Mouse (Mus musculus) frontal cortex, postnatal 25 days (tissue): Measurements from ENCODE around the gene Arf3.
"Not testable (repeated sequence)": the region's sequence is repeated elsewhere in the genome, so short reads cannot be mapped to it uniquely, and the experiment has no call there.

Experiments used
- DNase-seq, 2 experiments: peaks; one replicate each; pipeline ENCODE4 v3.0.0; 2022; ENCODE audit warnings: low spot score in 2 of 2

The Arf3 gene

DNA sequence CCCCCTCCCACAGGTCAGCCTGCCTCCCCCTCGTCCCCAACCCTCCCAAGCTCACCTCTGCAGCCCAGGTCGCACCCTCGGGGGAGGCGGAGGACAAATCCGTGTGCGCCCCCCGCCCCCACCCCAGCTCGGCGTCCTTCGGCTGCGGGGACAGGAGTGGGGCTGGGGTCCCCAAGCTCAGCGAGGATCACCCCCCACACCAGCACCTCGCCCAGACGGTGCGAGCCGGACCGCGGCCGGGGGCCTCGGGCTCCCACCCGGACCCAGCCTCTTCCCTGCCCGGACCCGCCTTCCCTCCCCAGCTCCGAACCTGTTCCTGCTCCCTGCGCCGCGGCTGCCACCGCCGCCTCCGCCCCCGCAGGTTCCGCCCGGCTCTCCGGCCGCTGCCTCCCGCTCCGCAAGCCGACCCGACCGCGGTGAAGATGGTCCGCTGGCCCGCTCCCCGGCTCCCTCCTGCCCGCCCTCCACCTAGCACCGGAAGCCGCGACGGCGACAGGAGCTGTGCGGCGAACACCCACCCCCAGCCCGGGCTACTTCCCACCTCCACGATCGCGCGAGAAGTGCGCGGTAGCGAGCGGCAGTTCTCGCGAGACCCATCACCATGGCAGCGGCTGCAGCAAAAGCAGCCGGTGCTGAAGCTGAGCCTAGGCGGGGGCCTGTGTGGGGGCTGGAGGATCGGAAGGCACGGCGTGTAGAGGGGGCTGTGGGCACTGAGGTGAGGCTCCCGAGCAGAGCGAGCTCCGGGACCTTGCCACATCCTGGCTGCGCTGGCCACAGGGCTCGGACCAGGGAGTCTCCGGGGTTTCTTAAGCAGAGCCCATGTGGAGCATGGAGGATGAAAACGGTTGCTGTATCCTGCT, at the start of gene Arf3:
Arf3 (minus strand) TSS at position 545 of the 860 bp plus-strand sequence.
- DNase-seq: peak; percentile 94 to 96

DNA sequence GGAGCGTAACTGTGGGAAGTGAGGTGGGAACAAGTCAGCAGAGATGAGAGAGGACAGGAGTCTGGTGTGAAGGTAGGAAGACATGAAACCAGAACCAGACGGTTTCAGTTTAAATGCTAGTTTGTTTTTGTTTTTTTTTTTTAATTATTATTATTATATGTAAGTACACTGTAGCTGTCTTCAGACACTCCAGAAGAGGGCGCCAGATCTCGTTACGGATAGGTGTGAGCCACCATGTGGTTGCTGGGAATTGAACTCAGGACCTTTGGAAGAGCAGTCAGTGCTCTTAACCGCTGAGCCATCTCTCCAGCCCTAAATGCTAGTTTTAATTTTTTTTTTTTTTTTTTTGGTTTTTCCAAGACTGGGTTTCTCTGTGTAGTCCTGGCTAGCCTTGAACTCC, 47.2 kb upstream of the Arf3 start:
- not testable (repeated sequence) for DNase-seq

- no peak for DNase-seq
Observed at GRCm38 (mm10) chr15:98809390-98809789, 46.4 kb upstream of the Arf3 start, which contains the start of gene Ddn. TSS of gene Ddn (minus strand) at chr15:98809490.

- peak; percentile 42 to 68 for DNase-seq
Observed at GRCm38 (mm10) chr15:98808651-98809134, 45.7 kb upstream of the Arf3 start.

DNA sequence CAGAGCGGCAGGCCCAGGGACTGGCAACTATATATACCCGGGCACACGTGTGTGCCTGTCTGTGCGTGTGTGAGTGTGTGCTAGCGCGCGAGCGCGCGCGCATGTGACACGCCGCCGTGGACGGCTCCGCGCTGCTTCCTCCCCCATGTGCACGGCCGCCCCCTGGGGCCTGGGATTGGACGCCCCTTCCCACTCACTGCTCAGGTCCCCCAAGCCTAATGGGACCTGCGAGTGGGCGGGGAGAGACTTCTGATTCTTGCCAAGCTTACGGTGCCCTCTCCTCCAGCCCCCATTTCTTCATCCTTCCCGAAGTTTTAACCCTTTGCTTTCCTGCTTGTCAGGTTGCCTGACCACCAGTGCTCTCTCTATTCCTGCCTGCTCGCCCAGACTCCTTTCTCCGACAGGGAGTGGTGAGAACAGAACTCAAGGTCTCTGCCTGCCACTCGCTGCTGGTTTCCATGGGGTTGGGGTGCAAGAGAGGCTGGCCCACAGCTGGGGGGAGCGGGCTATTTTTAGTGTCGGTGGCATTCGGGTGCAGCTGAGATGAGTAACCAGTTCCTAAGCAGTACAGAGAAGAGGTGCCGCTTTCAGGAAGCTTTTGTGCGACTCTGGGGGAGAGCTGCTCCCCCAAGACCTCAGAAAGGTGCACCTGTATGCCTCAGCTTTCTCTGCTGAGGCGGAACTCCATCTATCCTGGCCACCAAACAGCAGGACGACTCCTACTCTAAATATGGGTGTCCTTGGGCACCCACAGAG, 45.1 kb upstream of the Arf3 start:
- peak; percentile 68 to 71 for DNase-seq

- DNase-seq: no peak
Observed at GRCm38 (mm10) chr15:98806809-98807770, 44.1 kb upstream of the Arf3 start.

GRCm38 (mm10) chr15:98806071-98806808, 43.2 kb upstream of the Arf3 start:
- no peak for DNase-seq

- DNase-seq: peak; percentile 60 to 66
Observed at GRCm38 (mm10) chr15:98805324-98806040, 42.5 kb upstream of the Arf3 start.

DNA sequence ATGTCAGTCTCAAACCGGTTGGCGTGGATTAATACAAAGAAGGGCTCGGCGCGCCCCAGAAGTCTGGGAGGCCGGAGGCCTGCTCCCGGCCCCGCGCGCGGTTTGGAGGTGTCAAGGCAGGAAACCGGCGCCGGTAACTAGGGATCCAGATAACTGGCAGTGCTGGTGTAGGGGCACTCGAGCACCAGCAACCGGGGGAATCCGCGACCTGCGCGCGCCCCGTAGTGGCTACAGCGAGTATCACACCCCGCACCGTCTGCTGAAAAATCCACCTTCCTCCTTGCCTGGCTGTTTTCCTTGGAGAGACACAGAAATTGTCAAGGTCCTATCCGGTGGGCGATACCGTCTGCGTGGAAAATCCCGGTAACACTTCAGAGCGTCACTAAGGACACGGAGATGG, 41.0 kb upstream of the Arf3 start:
- DNase-seq: peak; percentile 89 to 94

DNA sequence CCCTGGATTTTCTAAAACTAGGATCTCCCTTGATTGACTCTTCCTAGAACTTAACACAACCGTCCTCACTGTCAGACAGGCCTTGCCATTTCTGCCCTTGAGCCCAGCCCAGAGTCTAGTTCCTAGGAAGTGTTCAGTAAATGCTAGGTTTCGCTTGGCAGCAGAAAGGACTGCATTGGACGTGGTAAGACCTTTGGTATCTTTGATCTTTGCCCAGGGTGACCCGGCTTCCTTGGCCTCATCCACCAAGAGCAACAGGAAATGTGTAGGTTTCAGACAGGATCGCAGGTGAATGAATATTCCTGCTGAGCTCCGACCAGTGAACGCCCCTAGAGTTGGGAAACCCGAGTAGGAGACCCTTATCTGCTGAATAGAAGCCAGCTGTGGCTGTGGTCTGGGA, 39.9 kb upstream of the Arf3 start:
- no peak for DNase-seq

GRCm38 (mm10) chr15:98799396-98799795, 36.4 kb upstream of the Arf3 start:
- peak; percentile 71 to 79 for DNase-seq

DNA sequence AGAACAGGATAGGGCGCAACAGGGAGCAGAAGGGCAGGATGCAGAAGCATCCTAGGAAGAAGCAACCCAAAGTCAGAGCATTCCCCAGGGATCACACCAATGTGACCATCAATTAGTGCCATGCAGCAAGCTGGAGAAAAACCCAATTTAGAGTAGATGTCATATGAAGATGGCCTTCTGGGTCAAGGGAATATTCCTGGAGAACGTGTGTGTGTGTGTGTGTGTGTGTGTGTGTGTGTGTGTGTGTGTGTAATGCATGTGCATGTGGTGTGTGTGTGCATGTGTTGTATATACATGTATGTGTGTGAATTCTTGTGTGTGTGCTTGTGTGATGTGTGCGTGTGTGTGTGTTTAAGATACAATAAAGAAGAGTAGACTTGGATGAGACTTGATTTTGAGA, 35.9 kb upstream of the Arf3 start:
- no peak for DNase-seq

DNA sequence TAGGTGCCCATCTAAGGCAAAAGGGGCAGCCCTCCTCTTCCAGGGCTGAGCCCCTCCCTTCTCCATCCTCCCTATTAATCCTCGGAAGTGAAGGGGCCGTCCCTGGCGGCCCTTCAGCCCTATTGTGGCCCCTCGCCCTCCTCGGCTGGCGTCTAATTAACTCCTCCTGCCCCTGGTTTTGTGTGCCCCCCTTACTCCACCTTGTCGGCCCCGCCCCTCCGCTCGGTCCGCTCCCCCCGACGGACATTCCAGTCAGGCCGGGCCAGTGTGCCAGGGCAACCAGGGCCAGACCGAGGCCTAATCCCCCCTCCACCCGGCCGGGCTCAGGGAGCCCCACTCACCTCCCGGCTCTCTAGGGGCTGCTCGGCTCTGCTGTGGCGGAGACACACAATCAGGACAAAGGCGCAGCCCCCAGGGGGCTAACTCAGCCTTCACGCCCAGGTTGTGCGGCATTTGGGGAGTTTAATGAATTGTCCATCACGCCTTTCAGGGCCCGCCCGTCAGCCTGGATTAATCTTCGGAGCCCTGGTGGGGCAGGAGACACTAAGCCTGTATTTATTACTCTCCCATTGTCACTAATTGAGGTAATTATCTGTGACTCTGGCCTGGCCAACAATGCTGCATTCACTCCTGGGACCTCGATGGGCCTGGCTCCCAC, 35.0 kb upstream of the Arf3 start:
- no peak for DNase-seq

DNA sequence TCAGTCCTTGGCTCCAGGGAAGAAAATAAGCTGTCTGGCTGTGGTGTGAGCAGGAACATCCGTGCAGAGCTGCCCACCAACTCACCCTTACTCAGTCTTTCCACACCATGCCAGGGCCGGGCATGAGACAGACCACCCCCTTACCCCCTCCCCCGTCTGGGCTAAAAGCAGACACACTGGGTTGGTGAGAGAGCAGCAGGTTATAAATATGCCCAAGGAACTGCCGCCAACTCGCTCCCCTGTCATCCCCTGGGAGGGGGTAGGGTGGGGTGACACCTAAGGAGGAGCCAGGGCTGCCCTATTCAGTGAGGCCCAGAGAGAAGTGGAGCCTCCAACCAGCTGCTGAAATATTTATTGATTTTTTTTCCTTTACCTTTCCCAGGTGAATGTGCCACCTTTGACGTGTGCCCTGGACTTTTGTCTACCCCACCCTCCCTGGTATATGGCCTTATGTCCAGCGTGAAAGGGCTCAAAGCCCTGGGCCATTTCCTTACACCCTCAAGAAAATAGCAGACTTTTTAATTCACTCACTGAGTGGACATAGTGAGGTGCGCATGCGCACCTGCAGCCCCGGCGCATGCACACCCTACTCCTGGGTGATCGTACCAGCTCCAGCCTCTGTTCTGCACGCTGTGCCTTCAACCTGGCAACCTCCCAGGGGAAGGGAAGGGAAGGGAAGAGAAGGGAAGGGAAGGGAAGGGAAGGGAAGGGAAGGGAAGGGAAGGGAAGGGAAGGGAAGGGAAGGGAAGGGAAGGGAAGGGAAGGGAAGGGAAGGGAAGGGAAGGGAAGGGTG, 34.0 kb upstream of the Arf3 start:
- no peak for DNase-seq

DNA sequence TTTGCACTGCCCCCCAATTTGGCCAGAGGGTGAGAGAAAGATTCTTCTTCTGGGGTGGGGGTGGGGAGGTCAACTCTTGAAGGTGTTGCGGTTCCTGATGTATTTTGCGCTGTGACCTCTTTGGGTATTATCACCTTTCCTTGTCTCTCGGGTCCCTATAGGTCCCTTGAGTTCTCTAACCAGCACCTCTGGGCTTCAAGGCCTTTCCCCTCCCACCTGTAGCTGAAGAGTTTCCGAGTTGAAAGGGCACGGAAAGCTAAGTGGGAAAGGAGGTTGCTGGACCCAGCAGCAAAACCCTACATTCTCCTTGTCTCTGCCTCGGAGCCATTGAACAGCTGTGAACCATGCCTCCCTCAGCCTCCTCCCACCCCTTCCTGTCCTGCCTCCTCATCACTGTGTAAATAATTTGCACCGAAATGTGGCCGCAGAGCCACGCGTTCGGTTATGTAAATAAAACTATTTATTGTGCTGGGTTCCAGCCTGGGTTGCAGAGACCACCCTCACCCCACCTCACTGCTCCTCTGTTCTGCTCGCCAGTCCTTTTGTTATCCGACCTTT, 30.2 kb upstream of the Arf3 start:
- DNase-seq: no peak

DNA sequence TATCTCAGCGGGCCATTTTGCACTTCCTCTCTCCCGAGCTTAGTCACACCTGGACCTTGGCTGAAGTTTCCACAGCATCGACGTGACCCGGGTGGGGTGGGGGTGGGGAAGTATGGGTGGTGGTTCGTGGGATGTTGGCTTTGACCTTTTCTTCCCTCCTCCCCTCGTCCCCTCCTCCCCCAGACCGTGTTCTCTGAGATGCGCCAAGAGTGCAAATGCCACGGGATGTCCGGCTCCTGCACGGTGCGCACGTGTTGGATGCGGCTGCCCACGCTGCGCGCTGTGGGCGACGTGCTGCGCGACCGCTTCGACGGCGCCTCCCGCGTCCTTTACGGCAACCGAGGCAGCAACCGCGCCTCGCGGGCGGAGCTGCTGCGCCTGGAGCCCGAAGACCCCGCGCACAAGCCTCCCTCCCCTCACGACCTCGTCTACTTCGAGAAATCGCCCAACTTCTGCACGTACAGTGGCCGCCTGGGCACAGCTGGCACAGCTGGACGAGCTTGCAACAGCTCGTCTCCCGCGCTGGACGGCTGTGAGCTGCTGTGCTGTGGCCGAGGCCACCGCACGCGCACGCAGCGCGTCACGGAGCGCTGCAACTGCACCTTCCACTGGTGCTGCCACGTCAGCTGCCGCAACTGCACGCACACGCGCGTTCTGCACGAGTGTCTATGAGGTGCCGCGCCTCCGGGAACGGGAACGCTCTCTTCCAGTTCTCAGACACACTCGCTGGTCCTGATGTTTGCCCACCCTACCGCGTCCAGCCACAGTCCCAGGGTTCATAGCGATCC, 29.4 kb upstream of the Arf3 start:
- no peak for DNase-seq

DNA sequence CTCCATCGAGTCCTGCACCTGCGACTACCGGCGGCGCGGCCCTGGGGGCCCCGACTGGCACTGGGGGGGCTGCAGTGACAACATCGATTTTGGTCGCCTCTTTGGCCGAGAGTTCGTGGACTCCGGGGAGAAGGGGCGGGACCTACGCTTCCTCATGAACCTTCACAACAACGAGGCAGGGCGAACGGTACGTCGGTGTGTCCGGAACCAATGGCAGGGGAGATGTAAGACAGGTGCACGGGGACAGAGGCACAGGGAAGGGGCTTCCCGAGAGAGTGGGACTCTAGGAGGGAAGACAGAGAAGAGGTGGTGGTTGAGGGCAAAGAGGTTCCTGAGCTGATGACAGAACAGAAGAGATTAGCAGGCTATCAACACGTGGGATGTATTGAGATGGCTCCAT, 28.8 kb upstream of the Arf3 start:
- no peak for DNase-seq

GRCm38 (mm10) chr15:98791221-98791620, 28.2 kb upstream of the Arf3 start:
- DNase-seq: no peak
